Mouse (Mus musculus): ENCODE measurements at regions not wholly inside any gene's neighbourhood (a gene's known extent, or its start where the extent isn't known, plus 50 kb on each side); places are given as distances from the start of the nearest gene placed in this dataset.

GRCm38 (mm10) chr6:120604020-120604958 is 61.9 kb upstream of the Cecr2 start:
- TF ChIP-seq POLR2A (IDR thresholded peaks at IDR 0.05; ENCODE audit: extremely low read depth, insufficient read depth, low read length) (no peak), CTCF (IDR thresholded peaks at IDR 0.05; ENCODE audit: low read depth, low read length) (no peak)
